Mouse (Mus musculus): ENCODE data around the gene Tmbim1. TPM values are rescaled to one million over a fixed set of nuclear protein-coding genes. Genes with fewer than 3 reads are reported as not detected.
A peak's percentile ranks its signal among the peaks of the same experiment; 100 is the strongest.

Gene Tmbim1
- polyA plus RNA-seq, 1 experiment from 2014 or later = 8.0 TPM

DNA sequence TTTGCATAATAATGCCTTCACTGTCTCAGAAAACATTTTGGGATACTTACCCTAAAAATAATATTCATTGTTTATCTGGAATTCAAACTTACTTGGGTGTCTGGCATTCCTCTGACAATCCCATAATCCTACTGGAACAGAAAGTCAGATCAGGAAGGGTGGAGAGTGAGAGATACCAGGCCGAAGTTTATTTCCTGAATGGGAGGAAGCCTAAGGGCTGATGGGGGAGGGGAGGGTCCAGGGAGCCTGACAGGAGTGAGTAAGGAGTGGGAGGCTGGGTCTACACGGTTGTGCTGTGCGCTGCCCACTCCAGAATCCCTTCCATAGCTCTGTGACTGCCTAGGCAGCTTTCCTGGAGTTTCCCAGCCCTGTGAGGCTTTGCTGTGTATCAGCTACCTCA, 4.3 kb upstream of the Tmbim1 start:
- DNase-seq (ENCODE audit: low spot score) = no peak
- 61% methylated on average over 3 of the region's 3 CpGs for whole genome bisulfite sequencing
- no peak overlapping the region for H3K4me3 ChIP-seq (replicated peaks; ENCODE audit: low read length)

GRCm38 (mm10) chr1:74308001-74308964, 2.9 kb upstream of the Tmbim1 start:
- H3K4me2 ChIP-seq (replicated peaks) = no peak overlapping the region
- DNase-seq (ENCODE audit: low spot score) (no peak), ATAC-seq (ENCODE audit: low FRiP score) (no peak)
- H3K4me3 ChIP-seq (replicated peaks; ENCODE audit: low read length) = no peak overlapping the region
- H3K27me3 ChIP-seq (ENCODE audit: control insufficient read depth, insufficient read depth, low read length) = peaks cover 9% of the 10 kb centered on the region
- H3K36me3 ChIP-seq (replicated peaks; ENCODE audit: control insufficient read depth, insufficient read depth) = no peaks in the 10 kb centered on the region; the same call in 1 of the 2 replicates
- 77% methylated on average over 10 of the region's 10 CpGs for WGBS
- H3K9me3 ChIP-seq (ENCODE audit: control insufficient read depth, low read length) = no peaks in the 10 kb centered on the region
- H3K9ac ChIP-seq = no peak overlapping the region
- peaks cover 11% of the 10 kb centered on the region; the same call in 1 of the 2 replicates for H3K4me1 ChIP-seq (replicated peaks; ENCODE audit: control insufficient read depth, insufficient read depth, low read length)
- H3K27ac ChIP-seq = no peak overlapping the region

More for the DNA sequence above, 4.3 kb upstream of the Tmbim1 start:
- Histone ChIP-seq H3K36me3 (replicated peaks; ENCODE audit: control insufficient read depth, insufficient read depth) (no peaks in the 10 kb centered on the region; the same call in 1 of the 2 replicates), H3K27me3 (ENCODE audit: control insufficient read depth, insufficient read depth, low read length) (no peaks in the 10 kb centered on the region), H3K4me2 (replicated peaks) (no peak overlapping the region), H3K9me3 (ENCODE audit: control insufficient read depth, low read length) (no peaks in the 10 kb centered on the region), H3K27ac (no peak overlapping the region), H3K9ac (no peak overlapping the region), H3K4me1 (replicated peaks; ENCODE audit: control insufficient read depth, insufficient read depth, low read length) (no peaks in the 10 kb centered on the region)
- ATAC-seq (ENCODE audit: low FRiP score) = no peak

DNA sequence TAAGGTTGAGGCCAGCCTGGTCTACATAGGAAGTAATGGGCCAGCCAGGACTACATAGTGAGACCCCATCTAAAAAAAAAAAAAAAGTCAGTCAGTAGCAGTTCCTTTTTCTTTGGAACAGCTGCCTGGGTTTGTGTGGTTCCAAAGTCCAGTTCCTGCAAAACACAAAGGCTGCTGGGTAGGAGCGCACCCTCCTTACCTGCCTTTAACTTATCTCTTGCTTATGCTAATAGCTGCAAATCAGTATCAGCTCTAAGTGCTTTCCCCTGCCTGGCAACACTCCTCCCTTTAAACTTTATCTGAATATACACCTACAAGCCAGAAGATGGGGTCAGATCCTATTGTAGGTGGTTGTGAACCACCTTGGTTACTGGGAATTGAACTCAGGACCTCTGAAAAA, 1.7 kb upstream of the Tmbim1 start:
- Histone ChIP-seq H3K27me3 (ENCODE audit: control insufficient read depth, insufficient read depth, low read length) (peaks cover 18% of the 10 kb centered on the region), H3K9me3 (ENCODE audit: control insufficient read depth, low read length) (no peaks in the 10 kb centered on the region), H3K27ac (no peak overlapping the region), H3K4me2 (replicated peaks) (no peak overlapping the region), H3K9ac (no peak overlapping the region), H3K4me1 (replicated peaks; ENCODE audit: control insufficient read depth, insufficient read depth, low read length) (peaks cover 13% of the 10 kb centered on the region; the same call in 1 of the 2 replicates), H3K36me3 (replicated peaks; ENCODE audit: control insufficient read depth, insufficient read depth) (no peaks in the 10 kb centered on the region; the same call in 1 of the 2 replicates), H3K4me3 (replicated peaks; ENCODE audit: low read length) (no peak overlapping the region)
- ATAC-seq (ENCODE audit: low FRiP score) = no peak
- DNase-seq (ENCODE audit: low spot score) = no peak
- 96% methylated on average over 1 of the region's 1 CpGs for WGBS

GRCm38 (mm10) chr1:74304946-74305345, 476 bp downstream of the Tmbim1 start:
- Histone ChIP-seq H3K9me3 (ENCODE audit: control insufficient read depth, low read length) (no peaks in the 10 kb centered on the region), H3K4me2 (replicated peaks) (no peak overlapping the region), H3K4me3 (replicated peaks; ENCODE audit: low read length) (no peak overlapping the region), H3K4me1 (replicated peaks; ENCODE audit: control insufficient read depth, insufficient read depth, low read length) (peaks cover 13% of the 10 kb centered on the region; the same call in 1 of the 2 replicates), H3K36me3 (replicated peaks; ENCODE audit: control insufficient read depth, insufficient read depth) (no peaks in the 10 kb centered on the region; the same call in 1 of the 2 replicates), H3K27me3 (ENCODE audit: control insufficient read depth, insufficient read depth, low read length) (peaks cover 18% of the 10 kb centered on the region), H3K27ac (no peak overlapping the region), H3K9ac (no peak overlapping the region)
- 76% methylated on average over 4 of the region's 4 CpGs for WGBS
- no peak for DNase-seq (ENCODE audit: low spot score)
- ATAC-seq (ENCODE audit: low FRiP score) = no peak

DNA sequence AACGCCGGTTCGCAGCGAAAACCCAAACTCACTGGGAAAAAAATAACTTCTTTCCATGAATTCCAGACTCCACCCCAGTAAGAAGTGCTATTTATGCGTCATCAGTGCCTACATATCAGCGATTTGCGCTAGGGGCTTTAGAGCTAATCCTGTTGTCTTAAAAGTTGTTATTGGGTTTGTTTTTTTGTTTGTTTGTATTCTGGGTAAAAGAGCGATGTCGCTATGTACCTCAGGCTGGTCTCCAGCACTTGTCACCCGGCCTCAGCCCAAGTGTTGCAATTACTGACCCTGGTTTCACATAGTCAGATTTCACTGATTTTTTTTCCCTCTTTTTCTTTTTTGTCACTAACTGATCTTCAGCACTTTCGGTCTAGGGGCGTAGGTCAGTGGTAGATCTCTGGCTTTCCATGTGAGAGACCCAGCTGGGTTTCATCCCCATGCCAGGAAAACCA, 1.1 kb downstream of the Tmbim1 start:
- Histone ChIP-seq H3K4me1 (replicated peaks; ENCODE audit: control insufficient read depth, insufficient read depth, low read length) (peaks cover 13% of the 10 kb centered on the region; the same call in 1 of the 2 replicates), H3K4me3 (replicated peaks; ENCODE audit: low read length) (peak overlapping the region; percentile 36), H3K36me3 (replicated peaks; ENCODE audit: control insufficient read depth, insufficient read depth) (no peaks in the 10 kb centered on the region; the same call in 1 of the 2 replicates), H3K9me3 (ENCODE audit: control insufficient read depth, low read length) (no peaks in the 10 kb centered on the region), H3K27ac (peak overlapping the region; percentile 38; the same call in 1 of the 2 replicates), H3K9ac (peak overlapping the region; percentile 56), H3K4me2 (replicated peaks) (peak overlapping the region; percentile 59), H3K27me3 (ENCODE audit: control insufficient read depth, insufficient read depth, low read length) (peaks cover 18% of the 10 kb centered on the region)
- ATAC-seq (ENCODE audit: low FRiP score) (no peak), DNase-seq (ENCODE audit: low spot score) (no peak)
- WGBS = 10% methylated on average over 12 of the region's 12 CpGs

GRCm38 (mm10) chr1:74303509-74304338, 1.7 kb downstream of the Tmbim1 start:
- peak; percentile 41 for DNase-seq (ENCODE audit: low spot score)
- Histone ChIP-seq H3K9ac (peak overlapping the region; percentile 56), H3K4me1 (replicated peaks; ENCODE audit: control insufficient read depth, insufficient read depth, low read length) (peaks cover 13% of the 10 kb centered on the region; the same call in 1 of the 2 replicates), H3K27me3 (ENCODE audit: control insufficient read depth, insufficient read depth, low read length) (peaks cover 18% of the 10 kb centered on the region), H3K4me2 (replicated peaks) (peak overlapping the region; percentile 59), H3K27ac (peak overlapping the region; percentile 38; the same call in 1 of the 2 replicates), H3K9me3 (ENCODE audit: control insufficient read depth, low read length) (no peaks in the 10 kb centered on the region), H3K36me3 (replicated peaks; ENCODE audit: control insufficient read depth, insufficient read depth) (no peaks in the 10 kb centered on the region; the same call in 1 of the 2 replicates), H3K4me3 (replicated peaks; ENCODE audit: low read length) (peak overlapping the region; percentile 36)
- WGBS = 1% methylated on average over 53 of the region's 56 CpGs
- peak; percentile 75 for ATAC-seq (ENCODE audit: low FRiP score)

- peak overlapping the region; percentile 59; the same call in 1 of the 2 replicates for H3K4me2 ChIP-seq (replicated peaks)
- H3K27ac ChIP-seq = no peak overlapping the region
- H3K9me3 ChIP-seq (ENCODE audit: control insufficient read depth, low read length) = no peaks in the 10 kb centered on the region
- no peaks in the 10 kb centered on the region; the same call in 1 of the 2 replicates for H3K36me3 ChIP-seq (replicated peaks; ENCODE audit: control insufficient read depth, insufficient read depth)
- no peak overlapping the region for H3K4me3 ChIP-seq (replicated peaks; ENCODE audit: low read length)
- ATAC-seq (ENCODE audit: low FRiP score) (no peak), DNase-seq (ENCODE audit: low spot score) (no peak)
- 82% methylated on average over 2 of the region's 2 CpGs for WGBS
- H3K4me1 ChIP-seq (replicated peaks; ENCODE audit: control insufficient read depth, insufficient read depth, low read length) = peaks cover 13% of the 10 kb centered on the region; the same call in 1 of the 2 replicates
- peaks cover 18% of the 10 kb centered on the region for H3K27me3 ChIP-seq (ENCODE audit: control insufficient read depth, insufficient read depth, low read length)
- no peak overlapping the region for H3K9ac ChIP-seq
Measured at GRCm38 (mm10) chr1:74302835-74303234, 2.6 kb downstream of the Tmbim1 start.

GRCm38 (mm10) chr1:74302229-74302628, 3.2 kb downstream of the Tmbim1 start:
- no peak overlapping the region for H3K4me3 ChIP-seq (replicated peaks; ENCODE audit: low read length)
- no peak overlapping the region for H3K27ac ChIP-seq
- no peak overlapping the region for H3K4me2 ChIP-seq (replicated peaks)
- H3K9ac ChIP-seq = no peak overlapping the region
- no peaks in the 10 kb centered on the region for H3K9me3 ChIP-seq (ENCODE audit: control insufficient read depth, low read length)
- H3K27me3 ChIP-seq (ENCODE audit: control insufficient read depth, insufficient read depth, low read length) = peaks cover 18% of the 10 kb centered on the region
- H3K4me1 ChIP-seq (replicated peaks; ENCODE audit: control insufficient read depth, insufficient read depth, low read length) = peaks cover 13% of the 10 kb centered on the region; the same call in 1 of the 2 replicates
- DNase-seq (ENCODE audit: low spot score) (no peak), ATAC-seq (ENCODE audit: low FRiP score) (no peak)
- WGBS = 91% methylated on average over 7 of the region's 7 CpGs
- H3K36me3 ChIP-seq (replicated peaks; ENCODE audit: control insufficient read depth, insufficient read depth) = no peaks in the 10 kb centered on the region

All from hindbrain, embryonic 14.5 days (tissue).